Mouse (Mus musculus) erythroid progenitor cell, adult 5-6 weeks (primary cell): ENCODE measurements around the gene 4933428G20Rik. TPM values are rescaled to one million over a fixed set of nuclear protein-coding genes. Genes with fewer than 3 reads are reported as not detected.

Source experiments
- ATAC-seq: replicated peaks from 2 replicates; pipeline ENCODE4 v1.8.0; 2016; ENCODE audit warnings: moderate number of reproducible peaks, mild to moderate bottlenecking, moderate TSS enrichment, inconsistent platforms; ENCODE audit not compliant: poor library complexity, low FRiP score, severe bottlenecking
- total RNA-seq, 2 experiments: library from RNA; stranded (forward) in 1 of 2; stranded (reverse) in 1 of 2; fragments of 150-400 nt in 1 of 2; fragments of 186-747, 209-891 nt in 1 of 2; gene quantifications; 2 replicates each; pipeline versions ENCODE4 v1.2.3 to v1.2.4; 2015 to 2017; ENCODE audit warnings: low replicate concordance in 2 of 2

Gene 4933428G20Rik
- total RNA-seq (2015; ENCODE audit: low replicate concordance) (not detected in 2 replicates), total RNA-seq (2017; ENCODE audit: low replicate concordance) (not detected in 2 replicates)

DNA sequence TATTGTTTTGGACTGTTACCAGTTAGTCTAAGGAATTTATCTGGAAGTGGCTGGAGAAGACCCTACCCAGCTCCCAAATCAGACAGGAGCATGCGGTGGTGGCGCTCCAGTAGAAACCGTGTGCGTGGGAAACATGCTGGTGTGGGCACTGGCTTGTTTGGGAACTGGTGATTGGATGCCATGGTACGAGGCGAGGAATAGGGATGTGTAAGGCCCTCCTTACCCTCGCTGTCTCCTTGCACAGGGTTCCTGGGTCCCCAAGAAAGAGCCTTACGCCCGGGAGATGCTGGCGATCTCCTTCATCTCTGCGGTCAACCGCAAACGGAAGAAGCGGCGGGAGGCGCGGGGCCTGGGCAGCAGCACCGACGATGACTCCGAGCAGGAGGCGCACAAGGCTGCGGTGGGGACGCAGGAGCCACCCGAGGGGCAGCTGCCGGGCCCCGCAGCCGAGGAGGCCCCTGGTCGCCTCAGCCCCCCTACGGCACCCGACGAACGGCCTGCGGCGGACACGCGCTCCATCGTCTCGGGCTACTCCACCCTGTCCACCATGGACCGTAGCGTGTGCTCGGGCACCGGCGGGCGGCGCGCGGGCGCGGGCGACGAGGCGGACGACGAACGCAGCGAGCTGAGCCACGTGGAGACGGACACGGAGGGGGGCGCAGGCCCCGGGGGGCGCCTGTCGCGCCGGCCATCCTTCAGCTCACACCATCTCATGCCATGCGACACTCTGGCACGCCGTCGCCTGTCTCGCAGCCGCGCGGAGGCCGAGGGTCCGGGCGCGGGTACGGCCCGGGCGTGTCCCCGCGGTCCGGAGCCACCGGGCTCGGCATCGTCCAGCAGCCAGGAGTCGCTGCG, at the start of gene 4933428G20Rik:
Gene 4933428G20Rik (minus strand): TSS at position 476 of the 855 bp plus-strand sequence.
- ATAC-seq: no peak

DNA sequence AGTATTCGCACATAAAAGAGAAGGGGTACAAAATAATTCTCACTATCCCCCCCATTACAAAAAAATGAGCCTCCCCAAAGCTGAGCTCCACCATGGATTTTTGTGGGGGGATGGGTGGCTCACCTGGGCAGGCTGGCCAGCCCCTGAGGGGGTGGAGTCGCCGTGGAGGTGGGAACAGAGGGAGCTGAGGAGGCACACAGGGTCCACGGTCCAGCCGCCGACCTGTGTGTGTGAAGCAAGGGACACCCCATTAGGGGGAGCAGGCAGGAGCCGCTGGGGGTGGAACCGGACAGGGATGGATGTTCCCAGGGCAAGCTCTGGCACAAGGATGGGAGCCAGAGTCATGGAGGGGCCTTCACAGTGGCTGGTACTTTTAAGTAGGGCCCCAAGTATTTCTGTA, 48.6 kb upstream of the 4933428G20Rik start:
- no peak for ATAC-seq

DNA sequence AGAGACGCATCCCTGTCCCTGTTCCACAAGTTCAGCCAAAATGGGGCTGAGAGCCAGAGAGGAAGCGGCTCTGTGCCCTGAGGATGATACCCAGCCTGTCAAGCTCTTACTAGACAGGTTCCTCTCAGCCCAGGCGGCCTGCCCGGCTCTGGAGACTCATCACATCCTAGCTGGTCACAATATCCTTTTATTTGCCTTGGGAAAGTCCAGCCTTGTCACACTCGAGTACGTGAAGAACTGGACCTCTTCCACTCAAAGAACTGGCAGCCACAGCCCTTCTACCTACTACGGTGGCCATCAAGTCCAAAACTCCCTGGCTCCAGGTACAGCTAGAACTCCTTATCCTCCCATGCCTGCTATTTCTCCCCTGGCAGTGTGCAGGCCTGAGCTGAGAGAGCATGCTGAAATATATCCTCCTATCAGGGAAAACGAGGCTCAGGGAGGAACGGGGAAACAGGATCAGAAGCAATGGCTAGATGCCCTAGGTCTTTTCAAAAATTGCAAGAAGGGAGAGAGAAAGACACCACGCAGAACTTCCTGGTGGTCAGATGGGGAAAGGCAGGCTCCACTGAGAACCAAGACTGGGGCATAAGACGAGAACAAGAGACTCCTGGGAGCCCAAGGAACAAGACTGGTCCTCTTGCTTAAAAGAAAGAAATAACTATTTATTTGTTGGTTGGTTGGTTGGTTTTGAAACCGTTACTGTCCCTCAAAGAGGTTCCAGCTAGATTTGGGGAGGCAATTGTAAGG, 48.0 kb upstream of the 4933428G20Rik start:
- no peak for ATAC-seq

DNA sequence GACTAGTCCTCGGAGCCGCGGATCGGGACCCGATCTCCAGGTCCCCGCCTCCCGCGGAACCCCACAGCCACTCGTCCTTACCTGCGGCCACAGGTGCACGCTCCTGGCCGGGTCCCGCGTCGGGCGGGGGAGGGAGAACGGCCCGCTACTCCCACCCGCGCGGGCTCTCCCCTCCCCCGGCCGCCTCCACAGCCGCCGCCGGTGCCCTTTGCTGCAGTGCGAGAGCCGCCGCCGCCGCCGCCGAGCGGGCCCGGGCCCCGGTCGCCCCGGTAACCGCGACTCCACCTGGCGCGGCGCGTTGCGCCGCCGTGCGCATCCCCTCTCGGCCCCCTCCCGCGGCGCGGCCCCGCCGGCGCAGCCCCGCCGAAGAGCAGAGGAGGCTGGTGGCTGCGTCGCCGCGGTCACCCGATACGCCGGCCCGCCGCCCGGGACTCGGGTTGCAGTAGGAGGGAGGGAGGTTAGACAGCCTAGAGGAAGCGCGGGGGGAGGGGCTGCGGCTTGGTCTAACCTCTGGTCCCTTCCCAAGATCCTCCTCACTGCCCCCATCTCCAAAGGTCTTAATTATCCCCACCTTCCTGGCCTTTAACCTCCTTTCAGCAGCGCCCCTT, 46.8 kb upstream of the 4933428G20Rik start:
- no peak for ATAC-seq

DNA sequence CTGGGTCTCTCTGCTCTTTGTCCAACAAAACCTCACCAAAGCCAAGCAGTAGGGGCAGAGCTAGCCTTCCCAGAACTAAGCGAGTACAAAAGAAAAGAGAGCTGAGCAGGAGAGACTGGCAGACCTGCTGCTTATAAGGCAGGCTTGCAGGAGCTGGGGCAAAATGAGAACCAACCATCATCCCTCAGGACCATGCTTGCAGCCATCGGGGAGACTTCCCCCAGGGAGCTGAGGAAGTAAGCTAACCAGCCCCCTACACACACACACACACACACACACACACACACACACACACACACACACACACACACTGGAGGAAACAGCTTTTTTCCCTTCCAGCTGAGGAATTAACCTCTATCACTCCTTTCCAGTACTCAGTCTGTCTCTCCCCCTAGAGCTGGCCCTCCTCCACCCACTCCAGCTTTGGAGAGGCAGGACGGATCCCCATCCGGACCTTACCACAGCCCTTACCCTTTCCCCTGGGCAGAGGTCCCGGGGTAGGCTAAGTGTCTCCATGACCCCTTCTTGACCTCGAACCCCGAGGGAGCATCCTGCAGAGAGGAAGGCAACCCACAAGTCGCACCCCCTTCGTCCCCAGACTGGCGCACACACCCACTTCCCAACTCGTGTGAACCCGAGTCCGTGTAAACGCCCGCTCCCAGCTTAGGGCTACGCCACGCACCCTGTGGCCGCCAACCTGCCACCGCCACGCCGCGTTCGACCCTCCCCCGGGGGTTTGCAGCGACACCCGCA, 45.8 kb upstream of the 4933428G20Rik start:
- no peak for ATAC-seq

DNA sequence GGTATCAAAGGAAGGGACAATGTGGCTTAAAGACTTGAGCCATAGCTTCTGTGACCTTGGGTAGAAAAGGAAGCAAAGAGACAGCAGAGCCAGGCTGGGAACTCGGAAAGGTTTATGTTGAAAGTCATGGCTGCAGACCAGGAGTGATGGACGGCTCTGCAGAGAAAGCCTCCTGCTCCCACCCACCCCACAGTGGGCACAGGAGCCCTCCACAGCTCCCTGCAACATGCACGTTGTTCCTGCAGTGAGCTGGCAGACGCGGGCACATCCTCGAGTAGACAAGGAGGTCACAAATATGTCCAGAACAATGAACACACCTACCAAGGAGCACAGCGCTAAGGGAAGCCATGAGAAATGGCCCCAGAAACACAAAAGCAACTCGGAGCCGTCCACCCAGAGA, 43.7 kb upstream of the 4933428G20Rik start:
- no peak for ATAC-seq

DNA sequence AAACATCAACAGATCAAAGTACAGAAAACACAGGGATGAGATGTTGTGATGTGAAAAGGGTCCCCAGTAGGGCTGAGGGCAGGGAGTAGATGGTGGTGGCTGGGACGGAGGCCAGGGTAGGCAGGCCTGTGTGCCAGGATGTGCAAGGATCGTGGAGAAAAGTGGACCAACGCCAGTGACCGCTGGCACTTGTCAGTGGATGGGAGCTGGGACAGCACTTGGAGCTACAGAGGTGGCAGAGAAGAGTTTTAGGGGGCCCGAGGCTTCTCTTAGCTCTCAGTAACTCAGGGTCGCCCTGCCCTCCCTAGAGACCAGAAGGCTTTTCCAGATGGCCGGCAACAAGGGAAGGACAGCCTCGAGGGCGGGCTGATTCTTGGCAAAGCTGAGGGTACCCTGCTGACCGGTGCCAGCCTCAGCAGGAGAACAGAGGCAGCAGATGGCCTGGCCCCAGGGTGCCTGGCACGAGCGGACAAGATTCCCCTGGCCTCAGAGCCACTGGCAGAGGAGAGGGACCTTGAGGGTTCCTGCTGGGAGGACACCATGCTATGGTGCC, 43.1 kb upstream of the 4933428G20Rik start:
- ATAC-seq: 0 out of 2 replicates have a peak, but pooled peaks have one; percentile 20

DNA sequence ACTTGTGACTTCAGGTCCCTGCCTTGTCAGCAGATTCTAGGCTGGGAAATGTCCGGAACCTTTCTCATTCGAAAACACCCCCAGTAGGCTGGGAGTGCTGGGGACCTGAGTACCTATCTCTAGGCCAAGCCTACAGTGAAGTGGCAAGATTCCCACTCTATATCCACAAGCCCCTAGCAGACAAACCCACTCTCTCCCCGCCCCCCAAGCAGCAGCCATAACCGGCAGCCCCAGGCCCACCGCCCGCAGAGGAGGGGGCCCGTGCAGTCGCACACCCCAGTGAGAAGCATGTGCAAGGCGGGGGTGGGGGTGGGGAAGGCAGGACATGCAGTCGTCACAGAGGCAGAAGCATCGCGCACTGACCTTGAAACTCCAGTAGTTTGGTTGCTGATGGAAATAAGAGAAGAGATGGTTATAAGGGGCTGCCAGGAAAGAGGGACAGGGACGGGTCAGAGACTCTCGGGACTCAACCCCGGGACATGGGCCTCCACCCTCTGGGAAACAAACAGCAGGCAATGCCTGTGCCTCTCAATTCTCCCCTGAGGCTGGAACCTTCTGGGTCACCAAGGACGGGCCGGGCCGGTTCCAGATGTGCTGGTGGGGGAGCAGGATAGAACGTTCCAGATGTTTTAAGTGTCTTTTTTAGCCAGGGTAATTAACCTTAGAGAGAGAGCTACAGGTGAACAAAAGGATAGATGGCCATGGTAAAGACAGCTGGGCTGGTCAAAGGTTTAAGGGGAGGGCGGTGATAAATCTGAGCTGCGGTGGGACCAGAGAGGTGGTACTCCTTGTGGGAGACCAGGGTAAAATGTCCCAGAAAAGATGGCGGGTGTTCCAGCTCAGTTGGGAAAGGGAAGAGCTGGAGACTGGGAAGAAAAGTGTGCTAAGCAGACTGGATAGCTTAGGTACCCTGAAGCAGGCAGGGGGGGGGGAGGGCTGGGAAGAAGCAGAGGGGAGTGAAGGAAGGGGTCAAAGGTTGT, 42.3 kb upstream of the 4933428G20Rik start:
- ATAC-seq: no peak

DNA sequence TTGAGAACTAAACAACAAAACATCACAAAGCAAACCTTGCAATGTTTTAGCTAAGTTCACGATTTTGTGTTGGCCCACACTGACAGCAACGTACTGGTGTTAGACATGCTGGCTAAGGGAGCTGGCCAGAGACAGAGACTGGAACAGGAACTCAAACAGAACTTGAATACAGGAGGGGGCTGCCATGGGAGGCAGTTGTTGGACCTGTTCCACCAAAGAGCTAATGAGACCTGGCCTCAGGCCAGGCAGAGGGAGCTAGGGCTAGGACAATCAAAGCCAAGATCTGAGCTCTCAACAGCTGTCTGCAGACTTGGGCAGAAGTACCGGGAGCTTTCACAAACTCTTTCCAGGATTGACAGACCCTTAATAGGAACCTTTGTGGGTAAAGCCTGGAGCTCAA, 40.5 kb upstream of the 4933428G20Rik start:
- no peak for ATAC-seq

DNA sequence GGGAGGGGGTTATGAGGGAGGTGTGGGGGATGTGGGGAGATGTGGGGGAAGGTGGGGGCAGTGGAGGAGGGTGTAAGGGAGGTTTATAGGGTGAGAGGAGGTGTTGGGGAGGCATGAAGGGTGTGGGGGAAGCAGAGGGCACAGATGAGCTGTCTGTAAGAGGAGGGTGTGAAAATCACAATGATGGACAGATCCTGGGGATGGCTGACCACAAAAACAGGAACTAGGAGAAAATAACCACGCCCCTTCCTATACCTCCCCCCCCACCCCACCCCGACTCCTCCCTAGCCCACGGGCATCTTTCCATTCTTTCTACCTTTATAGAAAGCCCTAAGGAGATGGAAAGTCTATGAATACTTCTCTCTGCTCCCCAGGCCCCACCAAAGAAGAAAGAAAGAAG, 40.0 kb upstream of the 4933428G20Rik start:
- ATAC-seq: no peak

DNA sequence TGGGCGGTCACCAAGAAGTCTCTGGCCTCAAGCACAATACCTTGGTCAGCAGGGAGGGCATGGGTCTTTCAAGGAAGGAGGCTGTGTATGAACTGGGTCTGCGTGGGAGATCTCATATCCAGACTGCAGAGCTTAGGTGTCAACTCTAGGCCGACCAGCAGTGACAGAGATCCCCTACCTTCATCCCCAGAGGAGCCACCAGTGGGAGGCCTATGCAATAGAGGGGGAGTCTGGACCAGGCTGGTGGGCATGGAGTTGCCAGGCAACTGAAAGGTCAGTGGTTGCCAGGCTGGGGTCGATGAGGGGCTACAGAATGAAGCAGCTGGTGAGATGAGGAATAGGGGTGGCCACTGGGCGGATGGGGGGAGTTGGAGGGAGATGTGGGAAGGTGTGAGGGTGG, 39.5 kb upstream of the 4933428G20Rik start:
- no peak for ATAC-seq

DNA sequence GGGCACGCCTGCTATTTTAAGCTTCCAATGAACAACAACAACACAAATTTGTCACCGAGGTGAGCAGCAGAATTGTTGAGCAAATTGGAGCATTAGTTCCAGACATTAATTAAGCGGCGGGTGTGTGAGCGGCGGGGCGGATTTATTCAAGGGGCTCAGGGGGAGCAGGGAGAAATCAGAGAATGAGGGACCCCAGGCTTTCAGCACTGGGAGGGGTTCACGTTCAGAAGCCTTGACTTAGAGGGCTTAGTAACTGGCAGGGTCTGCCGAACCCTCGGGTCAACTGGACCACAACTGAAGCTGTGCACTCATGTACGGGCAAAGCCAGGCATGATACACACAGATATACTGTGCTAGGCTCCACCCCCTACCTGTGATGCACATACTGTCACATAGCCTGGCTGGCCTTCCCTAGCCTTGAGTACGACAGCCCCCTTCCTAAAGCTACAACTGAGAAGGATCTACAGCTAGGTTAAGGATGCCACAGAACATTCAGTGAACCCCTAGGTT, 37.5 kb upstream of the 4933428G20Rik start:
- no peak for ATAC-seq

DNA sequence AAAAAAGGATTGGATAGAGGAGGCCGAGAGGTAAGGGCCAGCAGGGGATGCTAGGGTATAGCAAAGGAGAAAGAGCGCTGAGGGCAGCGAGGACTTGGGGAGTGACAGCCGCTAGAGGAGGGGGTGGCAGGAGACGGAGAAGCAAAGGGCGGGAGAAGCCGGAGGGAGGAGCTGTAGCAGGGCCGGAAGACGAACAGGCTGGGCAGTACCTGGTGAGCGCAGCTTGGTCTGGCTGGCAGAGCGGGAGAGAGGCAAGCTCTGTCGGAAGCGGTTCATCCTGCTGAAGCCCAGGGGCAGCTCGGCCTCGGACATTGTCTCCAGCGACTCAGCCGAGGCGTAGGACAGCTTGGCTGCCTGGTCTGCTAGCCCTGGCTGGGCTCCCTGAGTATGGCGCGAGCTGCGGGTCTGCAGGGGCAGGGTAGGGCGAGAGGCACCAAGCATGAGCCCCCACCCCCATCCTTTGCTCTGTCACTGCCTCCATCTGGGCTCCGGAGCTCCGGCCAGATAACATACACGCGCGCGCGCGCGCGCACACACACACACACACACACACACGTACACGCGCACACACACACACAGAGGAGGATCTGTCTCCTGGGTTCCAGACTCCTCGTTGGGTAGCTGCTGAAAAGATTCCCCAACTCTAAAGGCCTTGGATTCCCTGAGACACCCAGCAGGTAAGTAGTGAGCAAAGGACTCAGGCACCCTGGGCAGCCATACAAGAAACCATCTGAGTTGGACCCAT, 36.9 kb upstream of the 4933428G20Rik start:
- ATAC-seq: no peak

DNA sequence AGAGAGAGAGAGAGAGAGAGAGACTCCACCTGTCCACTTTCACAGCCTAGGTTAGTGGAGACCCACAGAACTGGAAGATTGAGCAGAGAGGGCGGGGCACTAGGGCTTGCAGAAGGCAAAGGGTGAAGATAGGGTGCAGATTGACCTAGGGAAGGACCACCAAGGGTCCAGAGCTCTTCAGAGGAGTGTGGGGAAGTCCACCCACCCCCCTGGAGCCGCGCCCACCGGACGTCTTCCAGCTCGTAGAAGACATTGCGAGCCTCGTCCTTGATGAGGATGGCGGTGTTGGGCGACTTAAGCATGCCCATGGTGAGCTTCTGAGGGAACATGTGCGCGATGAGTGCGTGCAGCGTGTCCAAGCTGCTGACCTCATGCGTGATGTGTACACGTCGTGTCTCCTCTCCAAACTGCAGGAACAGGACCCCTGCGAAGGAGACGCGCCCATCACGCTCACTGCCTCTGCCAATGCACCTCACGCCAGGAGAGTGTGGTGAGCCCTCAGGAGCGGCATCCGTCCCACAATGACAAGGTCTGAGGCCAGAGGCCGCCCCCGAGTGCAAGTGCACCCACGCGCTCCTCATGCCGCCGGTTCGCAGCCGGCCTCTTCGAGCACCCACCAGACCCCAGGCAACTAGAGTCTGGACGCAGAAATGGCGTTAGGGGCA, 36.1 kb upstream of the 4933428G20Rik start:
- ATAC-seq: no peak

DNA sequence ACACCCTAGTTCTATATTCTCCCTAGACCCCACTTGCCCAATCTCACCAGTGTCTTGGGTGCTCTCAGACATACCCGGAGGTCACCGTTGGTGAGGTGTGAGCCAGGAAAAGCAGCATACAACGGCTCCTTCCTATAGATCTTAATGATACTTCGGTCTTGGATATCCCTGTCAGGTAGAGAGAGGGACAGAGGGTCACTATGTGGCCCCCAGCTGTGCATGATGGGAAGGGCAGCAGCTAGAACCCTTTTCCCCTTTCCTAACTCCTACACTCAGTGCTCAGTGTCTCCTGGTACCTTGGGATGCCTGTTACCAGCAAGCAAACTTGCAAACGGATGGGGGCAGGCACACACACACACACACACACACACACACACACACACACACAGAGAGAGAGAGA, 35.5 kb upstream of the 4933428G20Rik start:
- ATAC-seq: no peak

DNA sequence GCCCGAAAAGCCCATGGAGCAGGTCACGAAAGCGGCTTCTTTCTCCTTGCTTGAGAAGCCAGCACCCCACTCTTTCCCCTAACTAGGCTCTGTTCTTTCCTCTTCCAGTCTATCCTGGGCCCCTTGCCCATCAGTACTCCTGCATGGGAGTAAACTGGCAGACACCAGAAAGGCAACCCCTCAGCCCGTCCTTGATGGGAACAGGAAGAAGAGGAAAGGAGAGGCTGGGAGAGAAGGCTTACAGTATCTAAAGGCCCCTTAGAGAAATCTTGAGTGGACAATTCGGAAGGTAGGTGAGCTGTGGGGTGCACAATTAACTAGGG, 35.1 kb upstream of the 4933428G20Rik start:
- ATAC-seq: no peak
